Mouse (Mus musculus) myocyte (in vitro differentiated cells): ENCODE data around the gene Hmgcll1. TPM values are rescaled to one million over a fixed set of nuclear protein-coding genes. Genes with fewer than 3 reads are reported as not detected.

Experiments
- H3K27me3 ChIP-seq: one replicate; pipeline ENCODE4 v1.6.1; 2011; ENCODE audit not compliant: control insufficient read depth, insufficient read depth, insufficient read length
- H3K36me3 ChIP-seq: one replicate; pipeline ENCODE4 v1.6.1; 2011; ENCODE audit not compliant: control insufficient read depth, insufficient read depth
- H3K4me2 ChIP-seq: one replicate; pipeline ENCODE4 v1.6.1; 2011; ENCODE audit warnings: low read depth, control low read depth
- H3K4me3 ChIP-seq: one replicate; pipeline ENCODE4 v1.5.1; 2011; ENCODE audit warnings: mild to moderate bottlenecking, control low read depth, moderate library complexity
- H3K79me2 ChIP-seq: one replicate; pipeline ENCODE4 v1.6.1; 2011; ENCODE audit not compliant: control insufficient read depth, insufficient read depth
- H3ac ChIP-seq: one replicate; pipeline ENCODE4 v1.6.1; 2011; ENCODE audit not compliant: control insufficient read depth, insufficient read length
- CEBPB ChIP-seq: IDR thresholded peaks from 2 replicates; pipeline ENCODE4 v1.6.1; 2011; ENCODE audit warnings: mild to moderate bottlenecking, moderate library complexity; ENCODE audit not compliant: poor library complexity, insufficient read depth, severe bottlenecking
- E2F4 ChIP-seq: IDR thresholded peaks from one replicate; pipeline ENCODE4 v1.6.1; 2011; ENCODE audit warnings: mild to moderate bottlenecking, control low read depth, moderate library complexity; ENCODE audit not compliant: insufficient read depth
- MAX ChIP-seq: IDR thresholded peaks from one replicate; pipeline ENCODE4 v1.6.1; 2011; ENCODE audit warnings: low read depth, mild to moderate bottlenecking, control low read depth
- MYOD1 ChIP-seq, 3 experiments: IDR thresholded peaks; one replicate each; pipeline ENCODE4 v1.6.1; 2011; ENCODE audit warnings: control low read depth in 2 of 3, low read depth in 2 of 3, mild to moderate bottlenecking in 2 of 3, moderate library complexity in 1 of 3; ENCODE audit not compliant: insufficient read length in 2 of 3, control insufficient read depth in 1 of 3
- MYOG ChIP-seq, 3 experiments: IDR thresholded peaks; one replicate each; pipeline ENCODE4 v1.6.1; 2011; ENCODE audit warnings: control low read depth in 2 of 3, low read depth in 2 of 3, mild to moderate bottlenecking in 2 of 3; ENCODE audit not compliant: insufficient read length in 2 of 3, control insufficient read depth in 1 of 3, insufficient read depth in 1 of 3
- POLR2A ChIP-seq: IDR thresholded peaks from one replicate; pipeline ENCODE4 v1.6.1; 2011; ENCODE audit warnings: low read depth, mild to moderate bottlenecking, control low read depth, moderate library complexity; ENCODE audit not compliant: insufficient read length
- POLR2AphosphoS2 ChIP-seq: IDR thresholded peaks from one replicate; pipeline ENCODE4 v1.6.1; 2011; ENCODE audit warnings: low read depth, control low read depth; ENCODE audit not compliant: insufficient read length
- REST ChIP-seq: IDR thresholded peaks from one replicate; pipeline ENCODE4 v1.6.1; 2011; ENCODE audit warnings: mild to moderate bottlenecking, control low read depth, moderate library complexity; ENCODE audit not compliant: insufficient read depth, insufficient read length
- SRF ChIP-seq: IDR thresholded peaks from one replicate; pipeline ENCODE4 v1.6.1; 2011; ENCODE audit warnings: low read depth; ENCODE audit not compliant: control insufficient read depth, insufficient read length
- TCF12 ChIP-seq: IDR thresholded peaks from one replicate; pipeline ENCODE4 v1.6.1; 2011; ENCODE audit warnings: mild to moderate bottlenecking, control low read depth; ENCODE audit not compliant: poor library complexity, insufficient read depth, severe bottlenecking
- TCF3 ChIP-seq: IDR thresholded peaks from one replicate; pipeline ENCODE4 v1.6.1; 2011; ENCODE audit warnings: low read depth, control low read depth; ENCODE audit not compliant: insufficient read length
- USF1 ChIP-seq: IDR thresholded peaks from one replicate; pipeline ENCODE4 v1.6.1; 2011; ENCODE audit warnings: low read depth, mild to moderate bottlenecking, control low read depth, moderate library complexity
- polyA plus RNA-seq: library from polyadenylated mRNA; unstranded; fragments of >200 nt; fragmentation: generic; extraction: Trizol; gene quantifications from one replicate; pipeline ENCODE4 v1.2.1, GENCODE M21; 2012; ENCODE audit warnings: missing spikeins

Gene Hmgcll1
- polyA plus RNA-seq, 1 experiment: 0.14 TPM

GRCm38 (mm10) chr9:76023551-76023973 is 8.9 kb downstream of the Hmgcll1 start:
- no peaks in the 10 kb centered on the region for H3K36me3 ChIP-seq
- H3K27me3 ChIP-seq: no peaks in the 10 kb centered on the region
- H3ac ChIP-seq: no peak overlapping the region
- H3K79me2 ChIP-seq: no peaks in the 10 kb centered on the region
- TF ChIP-seq MAX (no peak), MYOG (IDR thresholded peaks at IDR 0.05; ENCODE audit: control insufficient read depth in 1 of 3, insufficient read depth in 1 of 3, insufficient read length in 2 of 3, low read depth in 2 of 3) (peak in 1 of 3 experiments; percentile 68), TCF12 (no peak), MYOD1 (IDR thresholded peaks at IDR 0.05; ENCODE audit: control insufficient read depth in 1 of 3, insufficient read length in 2 of 3, low read depth in 2 of 3) (peak in 2 of 3 experiments; percentile 62 to 72)
- H3K4me2 ChIP-seq: peak overlapping the region; percentile 77
- no peak overlapping the region for H3K4me3 ChIP-seq

- Histone ChIP-seq H3K4me3 (no peak overlapping the region), H3K36me3 (no peaks in the 10 kb centered on the region), H3K4me2 (peak overlapping the region; percentile 77), H3ac (no peak overlapping the region), H3K27me3 (no peaks in the 10 kb centered on the region), H3K79me2 (no peaks in the 10 kb centered on the region)
- TF ChIP-seq MYOG (IDR thresholded peaks at IDR 0.05; ENCODE audit: control insufficient read depth in 1 of 3, insufficient read depth in 1 of 3, insufficient read length in 2 of 3, low read depth in 2 of 3) (peak; percentile 63 to 90 (median 74)), TCF3 (no peak), MYOD1 (IDR thresholded peaks at IDR 0.05; ENCODE audit: control insufficient read depth in 1 of 3, insufficient read length in 2 of 3, low read depth in 2 of 3) (peak; percentile 71 to 86 (median 80)), TCF12 (peak; percentile 81)
Observed at GRCm38 (mm10) chr9:76024277-76025246, 9.9 kb downstream of the Hmgcll1 start.

- Histone ChIP-seq H3K4me3 (no peak overlapping the region), H3K79me2 (no peaks in the 10 kb centered on the region), H3ac (no peak overlapping the region), H3K36me3 (no peaks in the 10 kb centered on the region), H3K4me2 (no peak overlapping the region), H3K27me3 (no peaks in the 10 kb centered on the region)
- TF ChIP-seq E2F4 (no peak), TCF3 (no peak), REST (no peak)
Observed at GRCm38 (mm10) chr9:76029471-76030199, 15.0 kb downstream of the Hmgcll1 start.

- Histone ChIP-seq H3K27me3 (no peaks in the 10 kb centered on the region), H3K36me3 (no peaks in the 10 kb centered on the region), H3K4me2 (no peak overlapping the region), H3ac (no peak overlapping the region), H3K79me2 (no peaks in the 10 kb centered on the region), H3K4me3 (no peak overlapping the region)
- TF ChIP-seq USF1 (no peak), MAX (no peak), CEBPB (no peak), E2F4 (no peak), POLR2A (no peak), TCF12 (no peak), POLR2AphosphoS2 (no peak), MYOD1 (IDR thresholded peaks at IDR 0.05; ENCODE audit: control insufficient read depth in 1 of 3, insufficient read length in 2 of 3, low read depth in 2 of 3) (no peak), TCF3 (no peak), SRF (no peak), MYOG (IDR thresholded peaks at IDR 0.05; ENCODE audit: control insufficient read depth in 1 of 3, insufficient read depth in 1 of 3, insufficient read length in 2 of 3, low read depth in 2 of 3) (no peak), REST (no peak)
Observed at GRCm38 (mm10) chr9:76035058-76035457, 20.4 kb downstream of the Hmgcll1 start.

GRCm38 (mm10) chr9:76038327-76039103 is 23.9 kb downstream of the Hmgcll1 start:
- no peaks in the 10 kb centered on the region for H3K27me3 ChIP-seq
- H3ac ChIP-seq: no peak overlapping the region
- TF ChIP-seq MYOD1 (IDR thresholded peaks at IDR 0.05; ENCODE audit: control insufficient read depth in 1 of 3, insufficient read length in 2 of 3, low read depth in 2 of 3): no peak
- TF ChIP-seq POLR2AphosphoS2: no peak
- no peak for TF ChIP-seq E2F4
- TF ChIP-seq MAX: no peak
- TF ChIP-seq USF1: no peak
- TF ChIP-seq REST: no peak
- no peak for TF ChIP-seq TCF3
- no peak for TF ChIP-seq CEBPB
- TF ChIP-seq MYOG (IDR thresholded peaks at IDR 0.05; ENCODE audit: control insufficient read depth in 1 of 3, insufficient read depth in 1 of 3, insufficient read length in 2 of 3, low read depth in 2 of 3): no peak
- no peak for TF ChIP-seq SRF
- no peak for TF ChIP-seq TCF12
- TF ChIP-seq POLR2A: no peak
- no peaks in the 10 kb centered on the region for H3K36me3 ChIP-seq
- no peak overlapping the region for H3K4me2 ChIP-seq
- H3K4me3 ChIP-seq: no peak overlapping the region
- H3K79me2 ChIP-seq: no peaks in the 10 kb centered on the region
